Mouse (Mus musculus): Measurements from ENCODE around the gene Lrit2. TPM values are rescaled to one million over a fixed set of nuclear protein-coding genes. Genes with fewer than 3 reads are reported as not detected.

Gene Lrit2
- polyA plus RNA-seq, 1 experiment from 2014 or later: not detected

DNA sequence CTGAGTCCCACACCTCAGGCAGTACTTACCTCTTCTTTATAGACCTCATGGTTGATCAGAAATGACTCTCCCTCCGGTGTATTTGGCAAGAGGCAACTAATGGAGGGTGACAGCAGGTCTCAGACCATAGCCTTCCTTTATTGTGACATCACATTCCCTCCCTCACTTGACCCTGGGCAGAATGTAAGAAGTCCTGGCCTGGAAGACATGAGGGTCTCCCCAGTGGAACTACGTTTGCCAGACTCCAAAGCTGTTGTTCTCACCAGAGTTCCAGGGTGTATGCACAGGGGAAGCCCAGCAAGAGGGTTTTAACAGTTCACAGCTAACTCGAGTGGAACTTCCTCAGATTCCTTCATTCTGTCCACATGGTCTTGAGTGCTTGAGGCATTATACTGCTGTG is 46.2 kb downstream of the Lrit2 start, which contains the start of gene 2610528A11Rik:
Gene 2610528A11Rik, minus strand, starts transcription at position 101 of the 400 bp plus-strand sequence.
- no peak for ATAC-seq (replicated peaks; ENCODE audit: low FRiP score)
- Histone ChIP-seq H3K36me3 (peaks cover 6% of the 10 kb centered on the region; the same call in 1 of the 2 replicates), H3K4me2 (no peak within 1 kb of the TSS), H3K27ac (no peak within 1 kb of the TSS), H3K4me1 (peaks cover 7% of the 10 kb centered on the region; the same call in 1 of the 2 replicates), H3K9ac (no peak within 1 kb of the TSS), H3K9me3 (replicated peaks) (no peaks in the 10 kb centered on the region), H3K27me3 (no peaks in the 10 kb centered on the region), H3K4me3 (replicated peaks) (no peak within 1 kb of the TSS)
- 72% methylated on average over 3 of the region's 3 CpGs for WGBS

DNA sequence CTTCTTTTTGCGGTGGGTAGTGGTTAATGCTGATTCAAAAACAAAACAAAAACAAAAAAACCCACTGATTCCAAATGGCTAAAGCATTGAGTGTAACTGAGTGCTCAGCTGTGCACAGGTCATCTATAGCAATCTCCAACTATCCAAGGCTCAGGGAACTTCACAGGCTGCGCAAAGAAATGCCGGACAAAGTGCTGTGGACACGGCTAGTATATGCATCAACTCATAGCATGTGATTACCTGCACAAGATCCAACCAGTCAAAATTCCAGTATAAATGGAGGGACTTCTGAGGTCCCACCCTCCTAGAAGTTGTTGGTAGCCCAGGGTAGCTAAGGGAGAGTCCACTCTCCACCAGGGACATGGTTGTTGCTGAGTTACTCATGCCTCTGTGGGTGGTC is 51.5 kb downstream of the Lrit2 start:
- WGBS: 96% methylated on average over 4 of the region's 4 CpGs
- no peak for ATAC-seq (replicated peaks; ENCODE audit: low FRiP score)
- H3K27me3 ChIP-seq: no peaks in the 10 kb centered on the region
- no peak overlapping the region for H3K27ac ChIP-seq
- H3K4me2 ChIP-seq: no peak overlapping the region
- H3K9ac ChIP-seq: no peak overlapping the region
- no peak overlapping the region for H3K4me3 ChIP-seq (replicated peaks)
- H3K36me3 ChIP-seq: peaks cover 50% of the 10 kb centered on the region
- H3K9me3 ChIP-seq (replicated peaks): no peaks in the 10 kb centered on the region
- H3K4me1 ChIP-seq: no peaks in the 10 kb centered on the region

Other genes with a start within 250 kb of the Lrit2 start
- 33.9 and 35.1 TPM in 2 replicates for gene Ccser2, start 99.2 kb upstream of the Lrit2 start, polyA plus RNA-seq (2015; fragmentation: Nextera tagmentation; extraction: Ambion mirVana)
- not detected in 2 replicates for gene Rgr, start 19.0 kb upstream of the Lrit2 start, polyA plus RNA-seq (2015; fragmentation: Nextera tagmentation; extraction: Ambion mirVana)
- gene Lrit1, start 13.1 kb upstream of the Lrit2 start, polyA plus RNA-seq (2015; fragmentation: Nextera tagmentation; extraction: Ambion mirVana): not detected in 2 replicates
- gene Cdhr1, start 30.4 kb downstream of the Lrit2 start, polyA plus RNA-seq (2015; fragmentation: Nextera tagmentation; extraction: Ambion mirVana): 2.7 and 3.1 TPM in 2 replicates
- gene 2610528A11Rik, start 46.1 kb downstream of the Lrit2 start, polyA plus RNA-seq (2015; fragmentation: Nextera tagmentation; extraction: Ambion mirVana): 0.71 and 3.1 TPM in 2 replicates
- 229 TPM in 2 replicates for gene Ghitm, start 67.3 kb downstream of the Lrit2 start, polyA plus RNA-seq (2015; fragmentation: Nextera tagmentation; extraction: Ambion mirVana)

Data from kidney, embryonic 15.5 days (tissue).